21 mouse cellular contexts compared by ENCODE assay signal in genomic region chr3:14998521-14998920, GRCm38 (mm10).
"Had no signal": no experiment of that assay in that cellular context is flagged by ENCODE, and none has a peak within 500 bp of the region (broad histone marks: within the 10 kb centered on the region; RNA-seq: fewer than 3 reads in every experiment).

No protein-coding gene starts in this region.

- H3K36me3 ChIP-seq: lung, embryonic 15.5 days; midbrain, embryonic 12.5 days; neural tube, embryonic 13.5 days; neural tube, embryonic 15.5 days had no signal

- H3K27ac ChIP-seq: lung, embryonic 15.5 days; macrophage; midbrain, embryonic 12.5 days; neural tube, embryonic 13.5 days; neural tube, embryonic 15.5 days had no signal

- H3K4me3 ChIP-seq: lung, embryonic 15.5 days; megakaryocyte, embryonic 14.5 days; midbrain, embryonic 12.5 days; myocyte; neural tube, embryonic 13.5 days; neural tube, embryonic 15.5 days had no signal

- H3K4me1 ChIP-seq: lung, embryonic 15.5 days; neural tube, embryonic 13.5 days; neural tube, embryonic 15.5 days had no signal

- DNase-seq: lung, adult 2 months; lung, postnatal 14 days; lung, postnatal 36 days; midbrain, embryonic 14.5 days; retina, postnatal 1 day; right cerebral cortex, adult 18-20 months; right cerebral cortex, postnatal 25 days; right cerebral cortex, postnatal 4 days; spleen, adult 18-20 months; thymus, adult 18-20 months; thymus, postnatal 25 days; thymus, postnatal 4 days had no signal

- H3K4me2 ChIP-seq: lung, embryonic 15.5 days; midbrain, embryonic 12.5 days; neural tube, embryonic 13.5 days; neural tube, embryonic 15.5 days had no signal

- H3K27me3 ChIP-seq: lung, embryonic 15.5 days; megakaryocyte, embryonic 14.5 days; midbrain, embryonic 12.5 days; neural tube, embryonic 13.5 days; neural tube, embryonic 15.5 days had no signal

- H3K9me3 ChIP-seq: lung, embryonic 15.5 days; megakaryocyte, embryonic 14.5 days; midbrain, embryonic 12.5 days; neural tube, embryonic 13.5 days; neural tube, embryonic 15.5 days had no signal

- H3K9ac ChIP-seq: lung, embryonic 15.5 days; midbrain, embryonic 12.5 days; neural tube, embryonic 13.5 days; neural tube, embryonic 15.5 days had no signal

- ATAC-seq: lung, postnatal 0 days; midbrain, embryonic 16.5 days had no signal
